In genomic region chr4:5337158-5337896, GRCm38 (mm10) we compare ENCODE assay signal across 24 mouse cellular contexts.
DNase-seq lines count a peak whose midpoint lies in the region; ATAC-seq lines count a peak whose summit lies in the region.
"Had no signal": no experiment of that assay in that cellular context is flagged by ENCODE, and none has a peak within 500 bp of the region (broad histone marks: within the 10 kb centered on the region; RNA-seq: fewer than 3 reads in every experiment).

No protein-coding gene starts in this region.

- no peak overlapping the region for H3K27ac ChIP-seq in kidney, embryonic 16.5 days (ENCODE audit: low read length)
- H3K27ac ChIP-seq in lung, embryonic 16.5 days (ENCODE audit: low read length) = no peak overlapping the region
- H3K27ac ChIP-seq in stomach, embryonic 16.5 days (ENCODE audit: low read length) = no peak overlapping the region
- H3K27ac ChIP-seq: forebrain, embryonic 13.5 days; heart, embryonic 13.5 days; hindbrain, embryonic 14.5 days; limb, embryonic 13.5 days; liver, embryonic 13.5 days; macrophage; neural tube, embryonic 15.5 days had no signal

- DNase-seq in kidney, adult 8-10 months = no peak
- no peak for DNase-seq in lung, postnatal 14 days
- peak; percentile 8 for DNase-seq in lung, postnatal 36 days
- DNase-seq in right cerebral cortex, postnatal 14 days = no peak
- DNase-seq: adrenal gland, postnatal 25 days; B cell, adult 2 months; cerebellum, adult 18-20 months; cerebellum, postnatal 10 days; gastrocnemius, postnatal 10 days; heart, postnatal 10 days; liver, embryonic 13.5 days; midbrain, embryonic 14.5 days; retina, postnatal 1 day; right cerebral cortex, postnatal 25 days; thymus, postnatal 4 days had no signal

- no peaks in the 10 kb centered on the region for H3K27me3 ChIP-seq in kidney, embryonic 16.5 days (ENCODE audit: insufficient read depth, low read length)
- H3K27me3 ChIP-seq in lung, embryonic 16.5 days (ENCODE audit: control insufficient read depth, insufficient read depth, low read depth, low read length) = no peaks in the 10 kb centered on the region
- H3K27me3 ChIP-seq in stomach, embryonic 16.5 days (ENCODE audit: control insufficient read depth, insufficient read depth, low read length) = no peaks in the 10 kb centered on the region
- H3K27me3 ChIP-seq: forebrain, embryonic 13.5 days; limb, embryonic 13.5 days; liver, embryonic 13.5 days; neural tube, embryonic 15.5 days had no signal

- H3K9me3 ChIP-seq in kidney, embryonic 16.5 days (ENCODE audit: low read length) = no peaks in the 10 kb centered on the region
- H3K9me3 ChIP-seq in lung, embryonic 16.5 days (ENCODE audit: control insufficient read depth, low read length) = no peaks in the 10 kb centered on the region
- no peaks in the 10 kb centered on the region for H3K9me3 ChIP-seq in stomach, embryonic 16.5 days (replicated peaks; ENCODE audit: control insufficient read depth, low read length)
- H3K9me3 ChIP-seq: forebrain, embryonic 13.5 days; heart, embryonic 13.5 days; limb, embryonic 13.5 days; liver, embryonic 13.5 days; neural tube, embryonic 15.5 days had no signal

- 73% methylated on average over 4 of the region's 4 CpGs for WGBS in kidney, embryonic 16.5 days
- WGBS in lung, embryonic 16.5 days = 67% methylated on average over 4 of the region's 4 CpGs
- WGBS in stomach, embryonic 16.5 days = 55% methylated on average over 4 of the region's 4 CpGs

- ATAC-seq in kidney, embryonic 16.5 days (ENCODE audit: low FRiP score, low TSS enrichment) = peak; percentile 69; the same call in 1 of the 2 replicates
- peak; percentile 92 for ATAC-seq in lung, embryonic 16.5 days (ENCODE audit: low read depth)
- peak; percentile 87; the same call in 1 of the 2 replicates for ATAC-seq in stomach, embryonic 16.5 days (ENCODE audit: insufficient read depth, low FRiP score)
- ATAC-seq: forebrain, embryonic 13.5 days had no signal

- H3K9ac ChIP-seq in kidney, embryonic 16.5 days (replicated peaks; ENCODE audit: low read length) = no peak overlapping the region
- H3K9ac ChIP-seq in lung, embryonic 16.5 days (ENCODE audit: low read length) = no peak overlapping the region
- no peak overlapping the region for H3K9ac ChIP-seq in stomach, embryonic 16.5 days (ENCODE audit: low read length)
- H3K9ac ChIP-seq: forebrain, embryonic 13.5 days; heart, embryonic 13.5 days; hindbrain, embryonic 14.5 days; limb, embryonic 13.5 days; liver, embryonic 13.5 days; neural tube, embryonic 15.5 days had no signal

- no peak overlapping the region for H3K4me2 ChIP-seq in kidney, embryonic 16.5 days (replicated peaks; ENCODE audit: low read depth, low read length)
- H3K4me2 ChIP-seq in lung, embryonic 16.5 days (ENCODE audit: low read depth, low read length) = no peak overlapping the region
- no peak overlapping the region for H3K4me2 ChIP-seq in stomach, embryonic 16.5 days (ENCODE audit: low read depth, low read length)
- H3K4me2 ChIP-seq: forebrain, embryonic 13.5 days; heart, embryonic 13.5 days; hindbrain, embryonic 14.5 days; limb, embryonic 13.5 days; liver, embryonic 13.5 days; neural tube, embryonic 15.5 days had no signal

- H3K4me3 ChIP-seq in kidney, embryonic 16.5 days (ENCODE audit: low read length) = no peak overlapping the region
- no peak overlapping the region for H3K4me3 ChIP-seq in lung, embryonic 16.5 days (ENCODE audit: low read length)
- no peak overlapping the region for H3K4me3 ChIP-seq in stomach, embryonic 16.5 days (replicated peaks; ENCODE audit: low read length)
- H3K4me3 ChIP-seq: forebrain, embryonic 13.5 days; heart, embryonic 13.5 days; limb, embryonic 13.5 days; liver, embryonic 13.5 days; neural tube, embryonic 15.5 days had no signal

- H3K36me3 ChIP-seq in kidney, embryonic 16.5 days (ENCODE audit: insufficient read depth, low read length) = no peaks in the 10 kb centered on the region
- H3K36me3 ChIP-seq in lung, embryonic 16.5 days (ENCODE audit: control insufficient read depth, insufficient read depth, low read length) = no peaks in the 10 kb centered on the region
- no peaks in the 10 kb centered on the region for H3K36me3 ChIP-seq in stomach, embryonic 16.5 days (ENCODE audit: control insufficient read depth, insufficient read depth, low read length)
- H3K36me3 ChIP-seq: heart, embryonic 13.5 days; limb, embryonic 13.5 days; liver, embryonic 13.5 days; neural tube, embryonic 15.5 days had no signal

- H3K4me1 ChIP-seq in kidney, embryonic 16.5 days (ENCODE audit: insufficient read depth, low read length) = no peaks in the 10 kb centered on the region
- H3K4me1 ChIP-seq in lung, embryonic 16.5 days (replicated peaks; ENCODE audit: control insufficient read depth, insufficient read depth, low read length) = no peaks in the 10 kb centered on the region; the same call in 1 of the 2 replicates
- no peaks in the 10 kb centered on the region for H3K4me1 ChIP-seq in stomach, embryonic 16.5 days (ENCODE audit: control insufficient read depth, insufficient read depth, low read length)
- H3K4me1 ChIP-seq: forebrain, embryonic 13.5 days; heart, embryonic 13.5 days; limb, embryonic 13.5 days; liver, embryonic 13.5 days; neural tube, embryonic 15.5 days had no signal
